In the genomic region with DNA sequence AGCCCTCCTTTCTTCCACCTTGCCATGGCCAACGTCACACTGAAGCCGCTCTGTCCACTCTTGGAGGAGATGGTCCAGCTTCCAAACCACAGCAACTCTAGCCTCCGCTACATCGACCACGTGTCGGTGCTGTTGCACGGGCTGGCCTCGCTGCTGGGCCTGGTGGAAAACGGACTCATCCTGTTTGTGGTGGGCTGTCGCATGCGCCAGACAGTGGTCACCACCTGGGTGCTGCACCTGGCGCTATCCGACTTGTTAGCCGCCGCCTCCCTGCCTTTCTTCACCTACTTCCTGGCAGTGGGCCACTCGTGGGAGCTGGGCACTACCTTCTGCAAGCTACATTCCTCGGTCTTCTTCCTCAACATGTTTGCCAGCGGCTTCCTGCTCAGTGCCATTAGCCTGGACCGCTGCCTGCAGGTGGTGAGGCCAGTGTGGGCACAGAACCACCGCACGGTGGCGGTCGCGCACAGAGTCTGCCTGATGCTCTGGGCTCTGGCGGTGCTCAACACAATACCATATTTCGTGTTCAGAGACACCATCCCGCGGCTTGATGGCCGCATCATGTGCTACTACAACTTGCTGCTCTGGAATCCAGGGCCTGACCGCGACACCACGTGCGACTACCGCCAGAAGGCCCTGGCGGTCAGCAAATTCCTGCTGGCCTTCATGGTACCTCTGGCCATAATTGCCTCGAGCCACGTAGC, we compare ENCODE assay signal across 8 mouse cellular contexts. TPM values are rescaled to one million over a fixed set of nuclear protein-coding genes. Genes with fewer than 3 reads are reported as not detected.
DNase-seq lines count a peak whose midpoint lies in the region; ATAC-seq and TF ChIP-seq lines count a peak whose summit lies in the region.

No protein-coding gene starts in this region.

- WGBS in embryonic facial prominence, embryonic 12.5 days: 19% methylated on average over 37 of the region's 37 CpGs
- 17% methylated on average over 37 of the region's 37 CpGs for WGBS in heart, embryonic 14.5 days
- 17% methylated on average over 37 of the region's 37 CpGs for WGBS in liver, embryonic 14.5 days (ENCODE audit: insufficient replicate concordance)
- 17% methylated on average over 37 of the region's 37 CpGs for WGBS in neural tube, embryonic 12.5 days

- H3K4me2 ChIP-seq in embryonic facial prominence, embryonic 12.5 days (replicated peaks): peak overlapping the region; percentile 83
- H3K4me2 ChIP-seq in heart, embryonic 14.5 days (ENCODE audit: low read length): peak overlapping the region; percentile 73
- H3K4me2 ChIP-seq in liver, embryonic 14.5 days (ENCODE audit: low read depth): peak overlapping the region; percentile 59
- peak overlapping the region; percentile 75 for H3K4me2 ChIP-seq in neural tube, embryonic 12.5 days (replicated peaks)

- peak; percentile 79 for ATAC-seq in embryonic facial prominence, embryonic 12.5 days (ENCODE audit: insufficient number of reproducible peaks, insufficient read depth, low FRiP score, low TSS enrichment)
- peak; percentile 61; the same call in 1 of the 2 replicates for ATAC-seq in heart, embryonic 14.5 days (ENCODE audit: insufficient number of reproducible peaks, insufficient read depth, low FRiP score, low read depth)
- ATAC-seq in liver, embryonic 14.5 days (ENCODE audit: insufficient read depth): peak; percentile 67; the same call in 1 of the 2 replicates
- ATAC-seq in neural tube, embryonic 12.5 days (ENCODE audit: low FRiP score, low read depth): peak; percentile 95

- peak; percentile 94 for TF ChIP-seq CTCF in liver, embryonic 14.5 days (IDR thresholded peaks at IDR 0.05; ENCODE audit: low read depth)
- TF ChIP-seq CTCF in testis, adult 2 months (IDR thresholded peaks at IDR 0.05; ENCODE audit: control insufficient read depth, insufficient read depth, insufficient replicate concordance, low read depth, low read length): peak; percentile 81

- no peaks in the 10 kb centered on the region for H3K27me3 ChIP-seq in embryonic facial prominence, embryonic 12.5 days
- peaks cover 4% of the 10 kb centered on the region; the same call in 1 of the 2 replicates for H3K27me3 ChIP-seq in heart, embryonic 14.5 days (ENCODE audit: control insufficient read depth, insufficient read depth, low read length)
- H3K27me3 ChIP-seq in liver, embryonic 14.5 days (ENCODE audit: control insufficient read depth, insufficient read depth, low read length): no peaks in the 10 kb centered on the region
- H3K27me3 ChIP-seq in neural tube, embryonic 12.5 days (replicated peaks): no peaks in the 10 kb centered on the region
- no peaks in the 10 kb centered on the region for H3K27me3 ChIP-seq in testis, adult 2 months (ENCODE audit: control insufficient read depth, insufficient read depth, low read length)

- H3K9me3 ChIP-seq in embryonic facial prominence, embryonic 12.5 days: no peaks in the 10 kb centered on the region
- no peaks in the 10 kb centered on the region for H3K9me3 ChIP-seq in heart, embryonic 14.5 days (ENCODE audit: control insufficient read depth, low read length)
- H3K9me3 ChIP-seq in liver, embryonic 14.5 days (ENCODE audit: control insufficient read depth, low read length): no peaks in the 10 kb centered on the region
- H3K9me3 ChIP-seq in neural tube, embryonic 12.5 days: no peaks in the 10 kb centered on the region

- peaks cover 33% of the 10 kb centered on the region for H3K36me3 ChIP-seq in embryonic facial prominence, embryonic 12.5 days
- peaks cover 38% of the 10 kb centered on the region for H3K36me3 ChIP-seq in heart, embryonic 14.5 days (ENCODE audit: control insufficient read depth, insufficient read depth, low read length)
- H3K36me3 ChIP-seq in liver, embryonic 14.5 days (replicated peaks; ENCODE audit: control insufficient read depth, insufficient read depth, low read depth): peaks cover 11% of the 10 kb centered on the region
- H3K36me3 ChIP-seq in neural tube, embryonic 12.5 days: peaks cover 37% of the 10 kb centered on the region
- no peaks in the 10 kb centered on the region; the same call in 1 of the 2 replicates for H3K36me3 ChIP-seq in testis, adult 2 months (ENCODE audit: control insufficient read depth, insufficient read depth, low read length)

- peak overlapping the region; percentile 56 for H3K9ac ChIP-seq in embryonic facial prominence, embryonic 12.5 days
- peak overlapping the region; percentile 71 for H3K9ac ChIP-seq in heart, embryonic 14.5 days (ENCODE audit: low read length)
- H3K9ac ChIP-seq in liver, embryonic 14.5 days (replicated peaks): 0 out of 2 replicates have a peak overlapping the region, but pooled peaks have one; percentile 1
- H3K9ac ChIP-seq in neural tube, embryonic 12.5 days: peak overlapping the region; percentile 56

- peak; percentile 57 for DNase-seq in ovary, adult 18-20 months (ENCODE audit: low spot score)
- no peak for DNase-seq in ovary, postnatal 10 days (ENCODE audit: low spot score)
- peak; percentile 83 for DNase-seq in kidney, postnatal 10 days
- peak; percentile 42 to 49 (median 42) for DNase-seq in liver, embryonic 14.5 days (ENCODE audit: low read depth in 3 of 3, low spot score in 3 of 3)

- H3K4me3 ChIP-seq in embryonic facial prominence, embryonic 12.5 days: peak overlapping the region; percentile 37
- peak overlapping the region; percentile 34 to 35 for H3K4me3 ChIP-seq in heart, embryonic 14.5 days (ENCODE audit: control insufficient read depth in 1 of 2, insufficient read depth in 1 of 2, low read depth in 1 of 2, low read length in 2 of 2)
- H3K4me3 ChIP-seq in liver, embryonic 14.5 days (ENCODE audit: insufficient read depth in 1 of 2, low read depth in 2 of 2, low read length in 2 of 2): peak overlapping the region; percentile 1 to 9; a peak in 3 of 4 replicates
- peak overlapping the region; percentile 34 for H3K4me3 ChIP-seq in neural tube, embryonic 12.5 days
- H3K4me3 ChIP-seq in testis, adult 2 months (ENCODE audit: control insufficient read depth, low read depth, low read length): peak overlapping the region; percentile 67

- no peak for TF ChIP-seq EP300 in liver, embryonic 14.5 days (IDR thresholded peaks at IDR 0.05; ENCODE audit: low read depth)

- H3K4me1 ChIP-seq in embryonic facial prominence, embryonic 12.5 days: peaks cover 6% of the 10 kb centered on the region
- H3K4me1 ChIP-seq in heart, embryonic 14.5 days (ENCODE audit: control insufficient read depth in 2 of 2, insufficient read depth in 2 of 2, low read length in 2 of 2): peaks cover 11 to 17% of the 10 kb centered on the region in 2 experiments
- peaks cover 0 to 18% of the 10 kb centered on the region in 2 experiments for H3K4me1 ChIP-seq in liver, embryonic 14.5 days (replicated peaks; ENCODE audit: control insufficient read depth in 2 of 2, insufficient read depth in 2 of 2, low read length in 1 of 2)
- H3K4me1 ChIP-seq in neural tube, embryonic 12.5 days: peaks cover 10% of the 10 kb centered on the region; the same call in 1 of the 2 replicates
- peaks cover 11% of the 10 kb centered on the region for H3K4me1 ChIP-seq in testis, adult 2 months (ENCODE audit: control insufficient read depth, insufficient read depth, low read length)

- no peak overlapping the region for H3K27ac ChIP-seq in embryonic facial prominence, embryonic 12.5 days
- H3K27ac ChIP-seq in heart, embryonic 14.5 days (replicated peaks in 1 of 2; ENCODE audit: control insufficient read depth in 1 of 2, insufficient read depth in 1 of 2, low read depth in 2 of 2, low read length in 2 of 2): no peak overlapping the region
- no peak overlapping the region for H3K27ac ChIP-seq in liver, embryonic 14.5 days
- H3K27ac ChIP-seq in neural tube, embryonic 12.5 days: no peak overlapping the region
- H3K27ac ChIP-seq in testis, adult 2 months (ENCODE audit: control insufficient read depth, insufficient read depth, low read depth, low read length): no peak overlapping the region

- TF ChIP-seq POLR2A in testis, adult 2 months (IDR thresholded peaks at IDR 0.05; ENCODE audit: control insufficient read depth, low read depth, low read length): 0 out of 2 replicates have a peak, but pooled peaks have one; percentile 6

RNA-seq across cellular contexts. Expression of a gene that starts 3.3 kb away (rescaled TPM):
- 0.14 and 0.18 TPM in 2 replicates for polyA plus RNA-seq in embryonic facial prominence, embryonic 12.5 days (2016; fragmentation: Nextera tagmentation; extraction: Ambion mirVana)
- polyA plus RNA-seq in heart, embryonic 14.5 days (2014; fragmentation: Nextera tagmentation; extraction: Ambion mirVana): 0.07 and 0.22 TPM in 2 replicates
- 0.02 and 0.04 TPM in 2 replicates for polyA plus RNA-seq in liver, embryonic 14.5 days (2012; rRNA removed)
- 0.05 and 0.09 TPM in 2 replicates for polyA plus RNA-seq in liver, embryonic 14.5 days (2014; fragmentation: Nextera tagmentation; extraction: Ambion mirVana)
- polyA plus RNA-seq in neural tube, embryonic 12.5 days (2016; fragmentation: Nextera tagmentation; extraction: Ambion mirVana): 0.19 TPM in 1 of 2 replicates, not detected in the other
- polyA plus RNA-seq in testis, adult 2 months (2012; rRNA removed): 0.88 and 1.2 TPM in 2 replicates

RNA-seq across cellular contexts. Expression of a gene that starts 8.8 kb away (rescaled TPM):
- polyA plus RNA-seq in embryonic facial prominence, embryonic 12.5 days (2016; fragmentation: Nextera tagmentation; extraction: Ambion mirVana): 32.3 and 32.8 TPM in 2 replicates
- polyA plus RNA-seq in heart, embryonic 14.5 days (2014; fragmentation: Nextera tagmentation; extraction: Ambion mirVana): 12.9 and 14.7 TPM in 2 replicates
- polyA plus RNA-seq in liver, embryonic 14.5 days (2012; rRNA removed): 3.3 and 4.9 TPM in 2 replicates
- polyA plus RNA-seq in liver, embryonic 14.5 days (2014; fragmentation: Nextera tagmentation; extraction: Ambion mirVana): 9.9 and 10.6 TPM in 2 replicates
- polyA plus RNA-seq in neural tube, embryonic 12.5 days (2016; fragmentation: Nextera tagmentation; extraction: Ambion mirVana): 20.4 and 21.5 TPM in 2 replicates
- polyA plus RNA-seq in testis, adult 2 months (2012; rRNA removed): 13.5 and 15.3 TPM in 2 replicates

RNA-seq across cellular contexts. Expression of a gene that starts 19.8 kb away (rescaled TPM):
- 0.10 TPM in 1 of 2 replicates, not detected in the other for polyA plus RNA-seq in embryonic facial prominence, embryonic 12.5 days (2016; fragmentation: Nextera tagmentation; extraction: Ambion mirVana)
- not detected in 2 replicates for polyA plus RNA-seq in heart, embryonic 14.5 days (2014; fragmentation: Nextera tagmentation; extraction: Ambion mirVana)
- polyA plus RNA-seq in liver, embryonic 14.5 days (2012; rRNA removed): not detected in 2 replicates
- not detected in 2 replicates for polyA plus RNA-seq in liver, embryonic 14.5 days (2014; fragmentation: Nextera tagmentation; extraction: Ambion mirVana)
- 0.10 TPM in 1 of 2 replicates, not detected in the other for polyA plus RNA-seq in neural tube, embryonic 12.5 days (2016; fragmentation: Nextera tagmentation; extraction: Ambion mirVana)
- 0.15 and 0.24 TPM in 2 replicates for polyA plus RNA-seq in testis, adult 2 months (2012; rRNA removed)

RNA-seq across cellular contexts. Expression of a gene that starts 34.2 kb away (rescaled TPM):
- not detected in 2 replicates for polyA plus RNA-seq in embryonic facial prominence, embryonic 12.5 days (2016; fragmentation: Nextera tagmentation; extraction: Ambion mirVana)
- polyA plus RNA-seq in heart, embryonic 14.5 days (2014; fragmentation: Nextera tagmentation; extraction: Ambion mirVana): not detected in 2 replicates
- not detected in 2 replicates for polyA plus RNA-seq in liver, embryonic 14.5 days (2012; rRNA removed)
- 0.23 TPM in 1 of 2 replicates, not detected in the other for polyA plus RNA-seq in liver, embryonic 14.5 days (2014; fragmentation: Nextera tagmentation; extraction: Ambion mirVana)
- not detected in 2 replicates for polyA plus RNA-seq in neural tube, embryonic 12.5 days (2016; fragmentation: Nextera tagmentation; extraction: Ambion mirVana)
- polyA plus RNA-seq in testis, adult 2 months (2012; rRNA removed): 0.48 and 2.2 TPM in 2 replicates

RNA-seq across cellular contexts. Expression of a gene that starts 45.2 kb away (rescaled TPM):
- 41.5 and 42.1 TPM in 2 replicates for polyA plus RNA-seq in embryonic facial prominence, embryonic 12.5 days (2016; fragmentation: Nextera tagmentation; extraction: Ambion mirVana)
- polyA plus RNA-seq in heart, embryonic 14.5 days (2014; fragmentation: Nextera tagmentation; extraction: Ambion mirVana): 32.0 and 35.3 TPM in 2 replicates
- polyA plus RNA-seq in liver, embryonic 14.5 days (2012; rRNA removed): 108 and 117 TPM in 2 replicates
- 15.7 and 19.1 TPM in 2 replicates for polyA plus RNA-seq in liver, embryonic 14.5 days (2014; fragmentation: Nextera tagmentation; extraction: Ambion mirVana)
- 39.0 and 44.8 TPM in 2 replicates for polyA plus RNA-seq in neural tube, embryonic 12.5 days (2016; fragmentation: Nextera tagmentation; extraction: Ambion mirVana)
- 86.2 and 86.5 TPM in 2 replicates for polyA plus RNA-seq in testis, adult 2 months (2012; rRNA removed)

Comparison
In these comparisons a context has a peak if more than half of its experiments do, and no peak if none do; other contexts are left out.
1. H3K4me3 ChIP-seq: peak in every context shown above with its lines; median percentile 67 in testis, adult 2 months; 37 in embryonic facial prominence, embryonic 12.5 days; 34 in heart, embryonic 14.5 days; 34 in neural tube, embryonic 12.5 days; 5 in liver, embryonic 14.5 days.
2. H3K9ac ChIP-seq: peak in every context shown above with its lines; median percentile 71 in heart, embryonic 14.5 days; 56 in embryonic facial prominence, embryonic 12.5 days; 56 in neural tube, embryonic 12.5 days; 1 in liver, embryonic 14.5 days.